Mouse (Mus musculus) colon, adult 2 months (tissue): ENCODE data around the gene Emc6. TPM values are rescaled to one million over a fixed set of nuclear protein-coding genes. Genes with fewer than 3 reads are reported as not detected.

Experiments used
- polyA plus RNA-seq: library from polyadenylated mRNA; depleted of rRNA; stranded (reverse); fragments of >200 nt; gene quantifications from 2 replicates; pipeline ENCODE4 v1.2.3, GENCODE M21; 2012; rRNA removed

Gene Emc6
- 63.2 and 64.3 TPM in 2 replicates for polyA plus RNA-seq

DNA sequence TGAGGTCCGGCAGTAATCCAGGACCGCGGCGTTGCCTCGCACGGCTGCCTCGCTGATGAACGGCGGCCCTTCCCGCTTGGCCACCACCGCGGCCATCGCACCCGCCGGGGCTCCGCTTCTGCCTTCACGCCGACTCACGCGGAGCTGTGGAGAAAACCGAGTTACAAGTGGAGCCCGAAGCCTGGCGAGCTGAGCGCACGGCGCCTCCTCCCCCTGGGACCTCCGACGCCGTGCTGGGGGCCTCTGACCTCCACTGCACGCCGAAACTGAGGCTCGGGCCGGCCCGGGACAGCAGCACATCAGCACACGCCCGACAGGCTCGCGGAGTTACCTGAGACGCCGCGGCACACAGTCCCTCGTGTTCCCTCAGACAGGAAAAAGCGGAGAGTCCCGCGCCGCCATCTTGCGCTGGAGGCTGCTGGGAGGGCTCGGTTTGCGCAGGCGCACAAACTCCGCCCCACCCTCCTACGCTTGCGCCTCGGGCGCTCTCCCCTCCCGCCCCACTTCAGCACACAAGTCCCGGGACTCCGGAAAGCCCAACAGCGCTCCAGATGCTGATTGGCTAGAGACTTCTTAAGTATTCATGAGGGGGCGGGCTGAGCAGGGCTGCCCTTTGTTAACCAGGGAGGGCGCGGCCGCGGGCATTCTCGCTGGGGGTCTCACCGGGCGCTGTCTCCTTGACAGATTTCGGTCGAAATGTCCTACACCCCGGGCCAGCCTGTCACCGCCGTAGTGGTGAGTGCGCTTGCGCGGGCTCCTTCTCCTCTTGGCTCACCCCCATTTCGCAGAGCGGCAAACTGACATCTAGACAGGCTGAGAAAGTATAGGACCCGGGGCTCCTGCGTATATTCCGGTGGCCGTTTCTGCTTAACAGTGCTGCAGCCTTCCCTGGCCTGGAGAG lies at the start of gene Emc6, which contains the start of gene Tax1bp3:
TSS of gene Emc6 (minus strand) at position 430 of the 901 bp plus-strand sequence.
TSS of gene Tax1bp3 (plus strand) at position 476 of the 901 bp plus-strand sequence.

DNA sequence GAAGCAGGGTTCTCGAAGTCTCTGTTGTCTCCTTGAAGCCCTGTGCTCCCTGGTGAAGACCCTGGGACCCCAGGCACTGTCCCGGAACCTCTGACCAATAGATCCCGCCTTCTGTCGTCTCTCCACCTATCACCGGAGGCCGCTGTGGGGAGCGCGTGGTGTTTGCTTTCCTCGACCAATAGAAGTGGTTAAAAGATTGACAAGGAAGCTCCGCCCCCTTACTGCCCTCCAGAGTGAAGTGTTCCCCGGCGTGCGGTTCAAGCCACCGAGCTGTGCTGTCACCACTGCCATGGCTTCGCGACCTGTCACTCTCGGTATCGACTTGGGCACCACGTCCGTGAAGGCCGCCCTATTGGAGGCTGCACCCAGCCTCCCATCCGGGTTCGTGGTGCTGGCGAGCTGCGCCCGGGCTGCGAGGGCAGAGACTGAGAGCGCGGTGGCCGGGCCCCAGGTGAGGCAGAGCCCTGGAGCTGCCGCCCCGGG lies 22.4 kb upstream of the Emc6 start, which contains the start of gene Shpk:
TSS of gene Shpk (plus strand) at position 231 of the 483 bp plus-strand sequence.

DNA sequence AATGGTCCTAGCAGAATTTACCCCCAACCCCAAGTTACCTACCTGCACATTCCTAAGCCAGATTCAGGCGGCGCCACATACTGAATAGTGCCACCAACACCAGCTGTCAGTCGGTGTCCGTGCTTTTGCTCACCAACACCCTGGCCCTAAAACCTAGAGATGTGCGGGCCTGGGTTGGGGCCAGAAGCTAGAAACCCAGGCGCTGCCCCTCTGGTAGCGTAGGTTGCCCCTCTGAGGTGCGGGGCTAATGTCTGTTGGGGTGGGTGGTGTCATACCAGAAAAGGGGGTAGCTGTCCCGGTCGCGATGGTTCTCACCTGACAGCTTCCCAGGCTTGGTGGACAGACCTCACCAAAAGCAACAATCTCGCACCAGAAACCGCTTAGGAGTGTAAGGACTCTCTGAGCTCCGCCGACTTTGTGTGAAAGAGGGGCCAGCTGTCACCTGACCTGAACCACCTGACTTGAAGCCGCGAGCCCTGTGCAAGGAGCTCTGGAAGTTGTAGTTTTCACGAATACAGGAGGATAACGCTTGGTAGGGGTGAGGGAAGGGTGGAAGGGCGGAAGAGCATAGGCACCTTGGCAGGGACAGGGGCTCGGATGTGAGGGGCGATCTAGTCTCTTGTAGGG lies 21.9 kb upstream of the Emc6 start, which contains the start of gene Ctns:
TSS of gene Ctns (minus strand) at position 440 of the 627 bp plus-strand sequence.

DNA sequence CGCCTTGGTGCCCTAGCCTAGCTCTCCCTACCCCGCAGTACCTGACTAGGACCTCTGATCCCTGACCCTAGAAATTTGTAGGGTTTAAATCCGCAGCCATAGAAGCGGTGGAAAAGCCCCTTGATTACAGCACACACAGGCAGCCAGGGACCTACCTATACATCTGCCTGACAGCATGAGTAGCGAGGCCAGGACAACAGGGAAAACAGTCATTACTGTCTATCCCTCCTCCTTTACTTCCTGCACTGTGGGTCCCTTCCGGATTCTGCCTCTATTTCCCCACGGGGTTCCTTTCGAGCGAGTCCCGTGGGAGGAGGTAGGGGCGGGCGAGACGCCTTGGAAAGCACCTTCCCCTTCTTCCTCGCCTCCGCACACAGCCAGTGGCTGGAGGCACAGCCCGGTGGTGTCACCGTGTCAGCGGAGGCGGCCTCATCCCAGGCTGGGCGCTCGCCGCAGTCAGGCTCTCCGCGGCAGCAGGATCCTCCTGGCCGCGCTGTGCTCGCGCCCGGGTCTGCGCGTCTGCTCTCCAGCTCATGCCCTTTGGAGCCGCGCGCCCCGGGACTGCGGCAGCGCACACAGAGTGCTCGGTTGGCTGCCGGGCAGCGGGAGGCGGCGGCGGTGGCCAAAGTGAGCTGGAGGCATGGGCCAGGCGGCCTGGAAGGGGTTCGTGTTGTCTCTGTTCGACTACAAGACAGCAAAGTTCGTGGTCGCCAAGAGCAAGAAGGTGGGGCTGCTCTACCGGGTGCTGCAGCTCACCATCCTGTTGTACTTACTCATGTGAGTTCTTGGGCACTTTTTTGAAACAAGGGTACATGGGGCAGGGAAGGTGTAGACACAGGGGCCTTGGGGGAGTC lies 16.7 kb downstream of the Emc6 start, which contains the start of gene P2rx5:
TSS of gene P2rx5 (plus strand) at position 465 of the 854 bp plus-strand sequence.

DNA sequence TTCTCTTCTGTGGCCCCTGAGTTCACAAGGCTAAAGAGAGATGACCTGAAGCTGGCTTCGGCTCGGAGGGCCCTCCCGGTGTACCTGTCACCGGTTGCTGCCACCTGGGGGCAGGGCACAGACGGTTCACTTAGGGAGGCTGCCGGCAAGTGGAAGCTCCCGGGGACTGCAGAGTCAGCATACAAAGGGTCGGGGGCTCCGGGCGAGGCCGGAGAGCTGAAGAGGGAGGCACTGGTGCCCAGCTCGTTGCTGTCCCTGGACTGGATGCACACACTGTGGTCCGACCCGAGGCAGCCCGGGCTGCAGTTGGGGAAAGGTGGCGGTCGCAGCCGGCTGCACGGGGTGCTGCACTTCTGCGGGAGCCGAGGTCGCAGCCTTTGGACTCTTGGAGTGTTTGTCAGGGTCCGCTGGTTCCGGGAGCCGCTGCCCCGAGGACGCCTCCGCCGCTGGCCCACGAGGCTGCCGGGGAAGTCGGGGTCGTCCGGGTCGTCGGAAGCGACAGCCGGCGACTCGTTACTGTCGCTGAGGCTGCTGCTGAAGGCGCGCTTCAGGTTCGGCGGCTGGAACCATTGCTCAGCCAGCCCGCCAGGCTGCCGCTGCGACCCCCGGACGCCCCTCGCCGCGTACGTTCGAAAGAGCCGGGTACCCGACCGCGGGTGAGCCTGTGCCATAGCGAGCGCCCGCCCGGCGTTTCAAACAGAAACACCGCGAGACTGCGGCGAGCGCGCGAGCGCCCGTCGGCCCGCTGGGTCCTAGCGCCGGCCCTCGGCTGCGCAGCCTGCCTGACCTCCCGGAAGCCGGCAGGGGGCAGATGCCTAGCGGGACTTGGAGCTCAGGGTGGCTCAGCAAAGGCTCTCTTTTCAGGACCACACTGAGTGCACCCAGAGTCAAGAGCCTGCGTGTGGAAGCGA lies 39.0 kb downstream of the Emc6 start, which contains the start of gene Haspin:
TSS of gene Haspin (minus strand) at position 704 of the 911 bp plus-strand sequence.

Other genes starting within 250 kb of the Emc6 start
- 753 and 794 TPM in 2 replicates for gene Atp2a3, start 215.9 kb downstream of the Emc6 start, polyA plus RNA-seq
- 2.6 and 5.2 TPM in 2 replicates for gene P2rx1, start 177.9 kb downstream of the Emc6 start, polyA plus RNA-seq
- 3.2 and 3.6 TPM in 2 replicates for gene Camkk1, start 158.0 kb downstream of the Emc6 start, polyA plus RNA-seq
- 1.6 and 1.8 TPM in 2 replicates for gene Ncbp3, start 129.3 kb downstream of the Emc6 start, polyA plus RNA-seq
- 1.7 and 2.6 TPM in 2 replicates for gene Itgae, start 86.5 kb downstream of the Emc6 start, polyA plus RNA-seq
- gene Haspin, start 38.7 kb downstream of the Emc6 start, polyA plus RNA-seq: 2.3 and 2.8 TPM in 2 replicates
- 0.34 and 0.62 TPM in 2 replicates for gene P2rx5, start 16.6 kb downstream of the Emc6 start, polyA plus RNA-seq
- 147 and 171 TPM in 2 replicates for gene Tax1bp3, start within 50 bp of the Emc6 start, polyA plus RNA-seq
- 17.0 and 18.3 TPM in 2 replicates for gene Ctns, start 22.0 kb upstream of the Emc6 start, polyA plus RNA-seq
- gene Shpk, start 22.4 kb upstream of the Emc6 start, polyA plus RNA-seq: 10.3 and 10.8 TPM in 2 replicates
- 0.41 and 0.50 TPM in 2 replicates for gene Trpv1, start 57.3 kb upstream of the Emc6 start, polyA plus RNA-seq
- gene Trpv3, start 90.4 kb upstream of the Emc6 start, polyA plus RNA-seq: 4.7 and 7.5 TPM in 2 replicates
- 0.41 TPM in 2 replicates for gene Aspa, start 152.6 kb upstream of the Emc6 start, polyA plus RNA-seq
- not detected in 2 replicates for gene Gm49340, start 152.7 kb upstream of the Emc6 start, polyA plus RNA-seq
- gene Spata22, start 152.7 kb upstream of the Emc6 start, polyA plus RNA-seq: not detected in 2 replicates
- gene Olfr20, start 173.7 kb upstream of the Emc6 start, polyA plus RNA-seq: 0.10 TPM in 1 of 2 replicates, not detected in the other
- not detected in 2 replicates for gene Olfr376, start 194.2 kb upstream of the Emc6 start, polyA plus RNA-seq
- gene Olfr1, start 222.6 kb upstream of the Emc6 start, polyA plus RNA-seq: not detected in 2 replicates